9 mouse cellular contexts compared by ENCODE assay signal in genomic region chr4:142097871-142098270, GRCm38 (mm10). TPM values are rescaled to one million over a fixed set of nuclear protein-coding genes. Genes with fewer than 3 reads are reported as not detected.
DNase-seq lines count a peak whose midpoint lies in the region; ATAC-seq lines count a peak whose summit lies in the region.
"Had no signal": no experiment of that assay in that cellular context is flagged by ENCODE, and none has a peak within 500 bp of the region (broad histone marks: within the 10 kb centered on the region; RNA-seq: fewer than 3 reads in every experiment).

No protein-coding gene starts in this region.

- peaks cover 14% of the 10 kb centered on the region for H3K4me1 ChIP-seq in kidney, embryonic 14.5 days (ENCODE audit: control insufficient read depth, insufficient read depth, low read length)

- H3K4me3 ChIP-seq in kidney, embryonic 14.5 days (ENCODE audit: low read length): no peak overlapping the region
- H3K4me3 ChIP-seq: neural tube, embryonic 12.5 days had no signal

- 0 out of 2 replicates have a peak overlapping the region, but pooled peaks have one; percentile 42 for H3K27ac ChIP-seq in kidney, embryonic 14.5 days (ENCODE audit: low read depth, low read length)
- H3K27ac ChIP-seq: neural tube, embryonic 12.5 days had no signal

- H3K36me3 ChIP-seq in kidney, embryonic 14.5 days (ENCODE audit: control insufficient read depth, insufficient read depth, low read length): no peaks in the 10 kb centered on the region
- H3K36me3 ChIP-seq: neural tube, embryonic 12.5 days had no signal

- H3K9ac ChIP-seq in kidney, embryonic 14.5 days (ENCODE audit: low read depth, low read length): no peak overlapping the region
- H3K9ac ChIP-seq: neural tube, embryonic 12.5 days had no signal

- H3K4me2 ChIP-seq in kidney, embryonic 14.5 days (replicated peaks; ENCODE audit: low read depth, low read length): peak overlapping the region; percentile 21
- H3K4me2 ChIP-seq: neural tube, embryonic 12.5 days had no signal

- 15% methylated on average over 5 of the region's 5 CpGs for WGBS in kidney, embryonic 14.5 days

- no peaks in the 10 kb centered on the region for H3K27me3 ChIP-seq in kidney, embryonic 14.5 days (ENCODE audit: control insufficient read depth, insufficient read depth, low read length)
- H3K27me3 ChIP-seq: neural tube, embryonic 12.5 days had no signal

- no peaks in the 10 kb centered on the region for H3K9me3 ChIP-seq in kidney, embryonic 14.5 days (ENCODE audit: control insufficient read depth, low read length)
- H3K9me3 ChIP-seq: neural tube, embryonic 12.5 days had no signal

- peak; percentile 85 for ATAC-seq in granulocyte monocyte progenitor cell, adult 5-6 weeks (replicated peaks; ENCODE audit: poor library complexity, severe bottlenecking)
- ATAC-seq in kidney, embryonic 14.5 days (ENCODE audit: low FRiP score, low TSS enrichment): peak; percentile 30; the same call in 1 of the 2 replicates

- DNase-seq in cerebellum, postnatal 10 days: peak; percentile 49 to 51
- no peak for DNase-seq in cerebellum, postnatal 25 days
- peak; percentile 69 to 93 for DNase-seq in adrenal gland, adult (ENCODE audit: inconsistent age in 2 of 2, low spot score in 1 of 2)
- DNase-seq in lung, postnatal 4 days: peak; percentile 78 to 88
- no peak for DNase-seq in thymus, postnatal 14 days
- no peak for DNase-seq in cerebellum, adult 18-20 months

RNA-seq across cellular contexts. Expression of gene Tmem51, which starts 13.8 kb away (rescaled TPM):
- total RNA-seq in granulocyte monocyte progenitor cell, adult 5-6 weeks (2014; fragmentation: Nextera tagmentation): 0.41 TPM in 1 of 2 replicates, not detected in the other
- 1.1 TPM in 1 of 2 replicates, not detected in the other for total RNA-seq in granulocyte monocyte progenitor cell, adult 5-6 weeks (2017)
- polyA plus RNA-seq in kidney, embryonic 14.5 days (2014; fragmentation: Nextera tagmentation; extraction: Ambion mirVana): 16.7 and 23.0 TPM in 2 replicates

Comparison
In these comparisons a context has a peak if more than half of its experiments do, and no peak if none do; other contexts are left out.
1. DNase-seq: peak in cerebellum, postnatal 10 days (2 of 2), adrenal gland, adult (2 of 2) and lung, postnatal 4 days (2 of 2); none in cerebellum, postnatal 25 days (0 of 2), thymus, postnatal 14 days (single experiment) and cerebellum, adult 18-20 months (0 of 2).